Mouse (Mus musculus) midbrain, embryonic 12.5 days (tissue): Measurements from ENCODE around the gene Krt82. TPM values are rescaled to one million over a fixed set of nuclear protein-coding genes. Genes with fewer than 3 reads are reported as not detected.
"Not testable (repeated sequence)": the region's sequence is repeated elsewhere in the genome, so short reads cannot be mapped to it uniquely, and the experiment has no call there.

Experiments
- ATAC-seq: fragments of 200-750 bp; cut with Nextera tagmentation; 2 replicates; pipeline ENCODE4 v1.8.0; 2017; ENCODE audit warnings: low read depth, moderate TSS enrichment, moderate library complexity; ENCODE audit not compliant: low FRiP score
- H3K27ac ChIP-seq: fragments of 300-500 bp; sonication (generic); replicated peaks from 2 replicates; pipeline ENCODE4 v1.5.1; 2016; ENCODE audit warnings: mild to moderate bottlenecking
- H3K27me3 ChIP-seq: fragments of 300-500 bp; sonication (generic); 2 replicates; pipeline ENCODE4 v1.6.1; 2016; ENCODE audit warnings: mild to moderate bottlenecking
- H3K36me3 ChIP-seq: fragments of 300-500 bp; sonication (generic); 2 replicates; pipeline ENCODE4 v1.6.1; 2016
- H3K4me1 ChIP-seq: fragments of 300-500 bp; sonication (generic); 2 replicates; pipeline ENCODE4 v1.6.1; 2016
- H3K4me2 ChIP-seq: fragments of 300-500 bp; sonication (generic); replicated peaks from 2 replicates; pipeline ENCODE4 v1.6.1; 2016; ENCODE audit warnings: mild to moderate bottlenecking, moderate library complexity
- H3K4me3 ChIP-seq: fragments of 300-500 bp; sonication (generic); 2 replicates; pipeline ENCODE4 v1.5.1; 2016; ENCODE audit warnings: mild to moderate bottlenecking
- H3K9ac ChIP-seq: fragments of 300-500 bp; sonication (generic); replicated peaks from 2 replicates; pipeline ENCODE4 v1.6.1; 2016; ENCODE audit warnings: mild to moderate bottlenecking, moderate library complexity
- H3K9me3 ChIP-seq: fragments of 300-500 bp; sonication (generic); 2 replicates; pipeline ENCODE4 v1.6.1; 2016; ENCODE audit warnings: mild to moderate bottlenecking
- WGBS: fragments of 180-500 bp; shearing (Covaris S2); methylation state at CpG from one replicate; pipeline ENCODE4 v1.1.7; 2016; 5-methylcytosine and 5-hydroxymethylcytosine counted together
- polyA plus RNA-seq: library from polyadenylated mRNA; unstranded; fragments of >200 nt; fragmentation: Nextera tagmentation; extraction: Ambion mirVana; gene quantifications from 2 replicates; pipeline ENCODE4 v1.2.1, GENCODE M21; 2016

Krt82 gene
- polyA plus RNA-seq, 1 experiment from 2014 or later, result not detected

DNA sequence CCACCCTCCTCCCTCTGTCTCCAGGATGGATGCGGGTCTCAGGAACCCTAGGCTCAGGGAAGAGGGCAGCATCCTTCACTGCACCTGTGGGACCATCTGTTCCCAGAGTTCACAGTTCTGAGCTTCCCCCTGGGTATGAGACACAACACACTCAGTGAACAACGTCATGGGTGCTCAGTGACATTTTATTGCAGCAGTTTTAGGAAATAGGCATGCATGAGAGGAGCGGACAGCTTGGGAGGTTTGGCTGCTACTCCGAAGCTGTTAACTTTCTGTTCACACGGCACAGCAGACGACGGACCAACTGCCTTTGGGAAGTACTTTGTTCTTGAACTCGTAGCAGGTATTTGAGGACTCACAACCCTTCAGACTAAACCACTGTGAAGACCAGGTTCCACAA is 1.7 kb upstream of the Krt82 start:
- peaks cover 19% of the 10 kb centered on the region for H3K27me3 ChIP-seq
- H3K4me1 ChIP-seq, result peaks cover 11% of the 10 kb centered on the region; the same call in 1 of the 2 replicates
- no peak overlapping the region for H3K4me2 ChIP-seq

DNA sequence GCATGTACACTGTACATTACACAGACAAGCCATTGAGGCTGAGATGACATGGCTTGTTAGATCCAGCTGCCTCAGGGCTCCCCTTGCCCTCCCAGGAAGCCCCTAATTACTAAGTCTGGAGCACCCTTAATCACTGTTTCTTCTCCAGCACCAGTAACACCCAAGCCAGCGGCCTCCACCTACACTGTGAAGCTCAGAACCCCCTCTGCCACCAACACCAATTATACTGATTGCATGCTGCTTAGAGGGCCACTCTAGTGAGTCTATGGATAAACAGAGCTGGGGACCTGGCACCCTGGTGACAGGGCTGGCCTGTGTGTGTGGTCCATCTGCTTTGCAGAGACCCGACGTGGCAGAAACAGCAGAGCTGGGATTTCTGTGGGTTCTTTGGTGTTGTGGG is 6.0 kb downstream of the Krt82 start:
- 0 out of 2 replicates have a peak, but pooled peaks cover 3% of the 10 kb centered on the region for H3K27me3 ChIP-seq
- H3K4me1 ChIP-seq, result no peaks in the 10 kb centered on the region
- H3K4me2 ChIP-seq, result no peak overlapping the region
- 66% methylated on average over 3 of the region's 3 CpGs for WGBS
- H3K9ac ChIP-seq, result no peak overlapping the region
- ATAC-seq, result no peak
- H3K27ac ChIP-seq, result no peak overlapping the region
- no peaks in the 10 kb centered on the region for H3K9me3 ChIP-seq
- no peak overlapping the region for H3K4me3 ChIP-seq
- no peaks in the 10 kb centered on the region for H3K36me3 ChIP-seq

More for the DNA sequence above, 1.7 kb upstream of the Krt82 start:
- Histone ChIP-seq H3K27ac (no peak overlapping the region), H3K9ac (no peak overlapping the region), H3K4me3 (no peak overlapping the region), H3K9me3 (no peaks in the 10 kb centered on the region), H3K36me3 (no peaks in the 10 kb centered on the region)
- no peak for ATAC-seq
- 92% methylated on average over 8 of the region's 8 CpGs for WGBS

DNA sequence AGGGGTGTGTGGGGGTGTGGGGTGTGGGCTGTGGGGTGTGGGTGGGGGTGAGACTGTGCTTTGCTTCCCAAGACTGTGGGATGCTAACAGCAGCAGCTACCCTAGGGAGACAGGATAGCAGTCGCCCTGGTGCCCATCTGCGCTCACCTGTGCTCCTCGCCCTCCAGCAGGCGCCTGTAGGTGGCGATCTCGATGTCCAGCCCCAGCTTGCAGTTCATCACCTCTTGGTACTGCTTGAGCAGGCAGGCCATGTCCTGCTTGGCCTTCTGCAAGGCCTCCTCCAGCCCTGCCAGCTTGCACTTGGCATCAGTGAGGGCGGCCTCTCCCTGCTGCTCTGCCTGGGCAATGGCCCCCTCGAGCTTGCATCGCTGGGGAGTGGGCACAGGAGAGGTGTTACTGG is 7.9 kb downstream of the Krt82 start:
- Histone ChIP-seq H3K9ac (no peak overlapping the region), H3K27me3 (0 out of 2 replicates have a peak, but pooled peaks cover 3% of the 10 kb centered on the region), H3K4me3 (no peak overlapping the region), H3K4me1 (no peaks in the 10 kb centered on the region), H3K36me3 (no peaks in the 10 kb centered on the region), H3K9me3 (no peaks in the 10 kb centered on the region), H3K4me2 (no peak overlapping the region), H3K27ac (no peak overlapping the region)
- 63% methylated on average over 9 of the region's 9 CpGs for WGBS
- ATAC-seq, result no peak

DNA sequence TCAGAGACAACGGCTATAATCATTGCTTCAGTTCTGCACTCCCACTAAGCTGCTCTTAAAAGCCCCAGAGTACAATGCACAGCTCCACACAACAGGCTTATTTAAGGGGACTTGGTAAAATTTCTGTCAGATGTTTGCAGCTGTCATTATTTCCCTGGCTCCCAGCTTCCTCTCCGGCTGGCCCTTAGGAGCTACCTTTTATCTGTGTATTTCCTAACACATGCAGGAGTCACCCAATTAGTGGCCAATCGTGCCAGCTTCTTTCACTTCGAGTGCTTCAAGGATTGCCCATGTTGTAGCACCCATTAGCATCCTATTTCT is 11.9 kb downstream of the Krt82 start:
- 64% methylated on average over 4 of the region's 4 CpGs for WGBS

DNA sequence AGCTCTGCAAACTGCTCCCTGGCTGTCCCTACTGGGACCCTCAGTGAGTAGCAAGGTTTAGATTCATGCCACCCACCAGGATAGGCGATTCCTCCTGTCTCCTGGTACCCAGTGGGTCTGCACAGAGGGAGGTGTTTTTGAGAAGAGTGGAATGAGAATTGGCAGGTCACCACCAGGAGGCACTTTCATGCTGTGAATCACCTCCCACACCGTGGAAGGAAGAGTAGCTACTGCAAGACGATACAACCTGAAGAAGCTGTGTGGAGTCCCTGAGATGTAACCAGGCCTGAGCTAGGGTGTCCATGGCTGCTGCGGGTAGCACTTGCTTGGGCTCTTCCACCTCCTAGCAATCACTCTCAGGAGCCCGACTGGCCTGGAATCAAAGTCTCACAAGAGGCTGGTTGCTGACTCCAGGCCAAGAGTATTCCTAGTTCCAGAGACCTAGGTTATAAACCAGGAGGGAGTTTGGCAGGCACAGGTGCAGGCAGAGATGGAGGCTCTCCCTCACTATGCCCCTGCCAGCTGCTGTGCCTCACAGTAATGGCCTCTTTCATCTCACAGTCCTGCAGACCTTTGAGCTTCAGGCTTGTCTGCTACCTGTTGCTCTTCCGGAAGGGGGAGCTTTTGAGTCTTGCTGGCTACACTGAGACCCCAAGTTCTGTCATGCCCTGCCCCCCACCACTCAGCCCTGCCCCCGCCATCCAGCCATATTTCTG is 12.4 kb downstream of the Krt82 start:
- Histone ChIP-seq H3K27ac (no peak overlapping the region), H3K9ac (no peak overlapping the region), H3K4me2 (no peak overlapping the region), H3K4me1 (no peaks in the 10 kb centered on the region), H3K36me3 (no peaks in the 10 kb centered on the region), H3K4me3 (no peak overlapping the region), H3K27me3 (no peaks in the 10 kb centered on the region), H3K9me3 (no peaks in the 10 kb centered on the region)
- ATAC-seq, result no peak
- WGBS, result 40% methylated on average over 7 of the region's 7 CpGs

More for the DNA sequence above, 11.9 kb downstream of the Krt82 start:
- no peak for ATAC-seq
- Histone ChIP-seq H3K9me3 (no peaks in the 10 kb centered on the region), H3K27ac (no peak overlapping the region), H3K9ac (no peak overlapping the region), H3K36me3 (no peaks in the 10 kb centered on the region), H3K4me2 (no peak overlapping the region), H3K4me3 (no peak overlapping the region), H3K27me3 (0 out of 2 replicates have a peak, but pooled peaks cover 3% of the 10 kb centered on the region), H3K4me1 (no peaks in the 10 kb centered on the region)

DNA sequence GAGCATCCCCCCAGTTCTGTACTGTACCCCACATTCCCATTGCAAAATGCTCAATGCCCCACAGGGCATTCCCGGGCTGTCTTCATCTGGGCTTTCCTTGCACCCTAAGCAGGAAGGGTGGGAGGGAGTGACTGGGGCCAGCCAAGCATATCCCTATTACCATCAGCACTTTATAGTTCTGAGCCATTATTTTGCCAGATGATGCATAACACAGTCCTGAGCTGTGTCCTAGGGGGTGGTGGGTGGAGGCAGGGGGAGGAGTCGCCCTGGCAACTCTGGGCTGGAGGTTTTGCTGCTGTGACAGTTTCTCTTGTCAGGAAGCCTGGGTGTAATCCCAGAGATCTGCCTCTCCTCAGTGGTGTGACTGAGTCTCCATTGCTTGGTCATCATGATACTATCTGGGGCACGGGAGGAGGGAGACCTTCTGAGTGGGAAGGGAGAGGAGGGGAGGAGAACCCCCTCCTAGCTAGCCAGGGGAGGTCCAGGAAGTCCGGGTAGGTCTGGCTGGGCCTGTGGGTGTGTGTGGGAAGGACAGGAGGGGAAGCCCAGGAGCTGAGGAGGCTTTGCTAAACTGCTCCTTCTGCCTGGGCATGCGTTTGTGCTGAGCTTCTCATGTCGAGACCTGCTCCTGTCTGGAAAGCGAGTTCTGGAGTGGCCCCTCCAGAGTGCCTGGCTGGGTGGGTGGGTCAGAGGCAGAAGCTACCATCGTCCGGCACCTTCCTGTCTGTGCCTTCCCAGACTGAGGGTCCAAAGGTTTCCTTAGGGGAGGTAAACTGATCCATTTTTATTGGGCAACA is 14.2 kb downstream of the Krt82 start:
- Histone ChIP-seq H3K9ac (no peak overlapping the region), H3K27me3 (no peaks in the 10 kb centered on the region), H3K9me3 (no peaks in the 10 kb centered on the region), H3K27ac (no peak overlapping the region), H3K4me1 (no peaks in the 10 kb centered on the region), H3K4me3 (no peak overlapping the region), H3K4me2 (no peak overlapping the region), H3K36me3 (no peaks in the 10 kb centered on the region)
- ATAC-seq, result no peak
- 68% methylated on average over 9 of the region's 9 CpGs for WGBS

DNA sequence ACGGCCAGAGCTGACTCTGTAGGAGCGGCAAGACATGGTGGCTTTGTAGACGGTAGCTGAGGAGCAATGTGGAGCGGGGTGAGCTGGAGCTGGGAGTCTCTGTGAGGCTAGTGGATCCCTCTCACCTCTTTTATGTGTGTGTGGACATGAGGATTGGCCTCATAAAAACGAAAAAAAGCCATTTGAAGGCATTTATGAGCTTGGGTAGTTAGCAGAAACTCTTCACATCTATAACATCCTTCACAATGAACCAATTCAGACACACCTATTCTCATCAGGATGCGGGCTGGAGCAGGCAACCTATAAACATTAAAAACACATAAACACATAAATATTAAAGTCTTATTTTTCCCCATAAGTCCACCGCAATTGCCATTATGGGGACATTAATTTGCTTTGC is 17.7 kb downstream of the Krt82 start, which contains the start of gene Krt84:
Gene Krt84, minus strand, starts transcription at position 101 of the 400 bp plus-strand sequence.
- Histone ChIP-seq H3K27me3 (no peaks in the 10 kb centered on the region), H3K4me3 (no peak within 1 kb of the TSS), H3K9me3 (no peaks in the 10 kb centered on the region), H3K4me2 (no peak within 1 kb of the TSS), H3K4me1 (no peaks in the 10 kb centered on the region), H3K27ac (no peak within 1 kb of the TSS), H3K36me3 (no peaks in the 10 kb centered on the region), H3K9ac (no peak within 1 kb of the TSS)
- no peak for ATAC-seq
- 87% methylated on average over 7 of the region's 7 CpGs for WGBS

DNA sequence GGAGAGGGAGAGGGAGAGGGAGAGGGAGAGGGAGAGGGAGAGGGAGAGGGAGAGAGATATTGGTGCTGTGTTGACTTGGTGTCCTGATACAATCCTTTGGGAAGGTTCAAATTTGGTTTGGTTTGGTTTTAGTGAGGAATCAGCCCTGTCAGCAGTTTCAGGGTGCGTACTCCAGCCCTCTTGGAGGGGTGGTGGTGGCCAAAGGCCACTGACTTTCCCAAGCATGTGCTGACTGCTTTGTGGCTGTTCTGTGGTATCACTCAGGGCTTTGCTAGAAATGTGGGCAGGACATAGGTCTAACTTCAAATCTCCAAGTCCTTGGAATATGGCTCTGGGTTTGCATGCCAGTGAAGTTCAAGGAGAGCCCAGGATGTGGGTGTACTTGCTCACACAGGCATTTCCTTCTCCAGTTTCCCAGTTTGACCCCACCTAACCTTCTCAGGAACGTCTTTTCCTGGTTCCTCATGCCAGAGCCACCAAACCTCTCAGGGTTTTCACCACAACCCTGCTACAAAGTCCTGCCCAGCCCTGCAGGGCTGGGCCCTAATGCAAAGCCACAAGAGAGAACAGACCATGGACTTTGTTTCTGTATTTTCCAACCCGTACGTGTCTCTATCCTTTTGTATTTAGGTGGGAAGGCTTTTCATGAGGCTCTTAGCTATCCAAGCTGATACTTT is 27.8 kb downstream of the Krt82 start:
- no peak overlapping the region for H3K27ac ChIP-seq
- no peaks in the 10 kb centered on the region for H3K36me3 ChIP-seq
- H3K9ac ChIP-seq, result no peak overlapping the region
- no peak overlapping the region for H3K4me2 ChIP-seq
- 85% methylated on average over 4 of the region's 4 CpGs for WGBS
- no peaks in the 10 kb centered on the region for H3K27me3 ChIP-seq
- no peak overlapping the region for H3K4me3 ChIP-seq
- H3K4me1 ChIP-seq, result no peaks in the 10 kb centered on the region
- no peak for ATAC-seq
- no peaks in the 10 kb centered on the region for H3K9me3 ChIP-seq

DNA sequence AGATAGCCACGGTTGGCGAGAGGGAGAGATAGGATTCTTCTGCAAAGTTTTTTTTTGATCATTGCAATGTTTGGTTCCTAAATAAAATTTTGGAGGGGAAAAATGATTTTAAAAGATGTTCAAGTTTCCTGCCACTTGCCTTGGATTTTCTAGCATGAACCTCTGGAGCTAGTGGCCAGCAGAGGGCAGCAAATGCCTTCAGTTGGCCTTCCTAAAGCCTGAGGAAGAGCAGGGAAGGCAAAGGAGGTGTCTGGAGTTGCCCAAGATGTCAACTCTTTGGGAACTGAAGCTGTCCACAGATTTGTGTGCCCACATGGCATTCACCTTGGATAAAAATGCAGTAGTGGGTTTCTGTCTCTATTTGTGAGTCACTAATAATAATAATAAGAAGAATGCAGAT is 30.7 kb downstream of the Krt82 start:
- H3K4me1 ChIP-seq, result no peaks in the 10 kb centered on the region
- 14% methylated on average over 2 of the region's 2 CpGs for WGBS
- no peaks in the 10 kb centered on the region for H3K27me3 ChIP-seq
- ATAC-seq, result no peak
- H3K27ac ChIP-seq, result no peak overlapping the region
- H3K36me3 ChIP-seq, result no peaks in the 10 kb centered on the region
- H3K9ac ChIP-seq, result no peak overlapping the region
- no peaks in the 10 kb centered on the region for H3K9me3 ChIP-seq
- H3K4me2 ChIP-seq, result no peak overlapping the region
- H3K4me3 ChIP-seq, result no peak overlapping the region

DNA sequence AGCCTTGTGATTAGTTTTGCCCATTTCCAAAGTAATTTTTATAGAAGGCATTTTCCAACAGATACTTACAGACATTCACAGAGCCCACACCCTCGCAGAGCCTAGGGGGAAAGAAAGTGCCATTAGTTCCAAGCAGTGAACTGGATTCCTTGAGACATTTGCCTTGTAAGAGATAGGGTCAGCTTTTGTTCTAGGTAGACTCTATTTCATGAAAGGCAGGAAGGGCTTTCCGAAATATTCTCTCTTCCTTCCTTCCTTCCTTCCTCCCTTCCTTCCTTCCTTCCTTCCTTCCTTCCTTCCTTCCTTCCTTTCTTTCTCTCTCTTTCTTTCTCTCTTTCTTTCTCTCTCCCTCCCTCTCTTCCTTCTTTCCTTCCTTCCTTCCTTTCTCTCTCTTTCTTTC is 33.3 kb downstream of the Krt82 start, which contains the start of gene Gm49425:
Gene Gm49425, minus strand, starts transcription at position 101 of the 400 bp plus-strand sequence.
- not testable (repeated sequence) for H3K36me3 ChIP-seq, H3K27ac ChIP-seq, H3K9me3 ChIP-seq, H3K27me3 ChIP-seq, H3K9ac ChIP-seq, H3K4me1 ChIP-seq, H3K4me3 ChIP-seq, H3K4me2 ChIP-seq, ATAC-seq
- 70% methylated on average over 2 of the region's 2 CpGs for WGBS

DNA sequence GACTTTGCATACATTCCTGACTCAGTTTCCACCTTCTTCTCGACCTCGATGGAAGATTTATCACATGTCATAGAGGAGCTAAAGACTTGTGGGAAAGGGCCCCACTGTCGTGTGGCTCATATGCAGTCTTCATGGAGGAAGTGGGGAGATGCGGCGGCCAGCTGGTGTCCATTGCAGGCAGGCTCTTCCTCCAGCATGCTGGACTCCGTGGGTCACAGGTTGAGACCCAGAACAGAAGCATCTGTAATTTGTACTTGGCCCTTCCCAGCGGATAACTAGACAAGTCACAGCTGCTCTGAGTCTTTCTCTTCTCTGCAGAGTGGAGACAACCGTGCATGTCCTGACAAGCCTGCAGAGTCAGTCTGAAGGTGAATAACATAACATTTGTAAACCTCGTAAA is 42.2 kb downstream of the Krt82 start:
- no peak overlapping the region for H3K9ac ChIP-seq
- H3K4me3 ChIP-seq, result no peak overlapping the region
- WGBS, result 86% methylated on average over 9 of the region's 9 CpGs
- no peaks in the 10 kb centered on the region for H3K27me3 ChIP-seq
- no peaks in the 10 kb centered on the region for H3K9me3 ChIP-seq
- no peak overlapping the region for H3K4me2 ChIP-seq
- no peaks in the 10 kb centered on the region for H3K36me3 ChIP-seq
- H3K4me1 ChIP-seq, result no peaks in the 10 kb centered on the region
- no peak overlapping the region for H3K27ac ChIP-seq
- ATAC-seq, result no peak
